Mouse (Mus musculus): ENCODE data around the gene Elp5.
"Not testable (repeated sequence)": the region's sequence is repeated elsewhere in the genome, so short reads cannot be mapped to it uniquely, and the experiment has no call there.

Gene Elp5

DNA sequence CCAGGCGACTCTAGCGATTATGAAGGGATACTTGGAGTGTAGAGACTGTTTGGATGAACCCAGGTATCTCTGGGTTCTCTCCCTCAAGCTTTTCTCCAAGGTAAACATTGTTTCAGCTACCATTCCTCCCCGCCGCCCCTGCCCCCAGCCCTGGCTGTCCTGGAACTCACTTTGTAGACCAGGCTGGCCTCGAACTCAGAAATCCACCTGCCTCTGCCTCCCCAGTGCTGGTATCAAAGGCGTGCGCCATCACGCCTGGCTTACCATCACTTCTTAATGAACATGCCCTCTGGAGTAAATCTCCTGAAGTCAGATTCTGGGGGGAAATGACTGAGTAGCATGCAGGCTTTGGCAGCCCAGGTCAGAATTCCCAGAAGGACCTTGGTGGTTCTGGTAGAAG, at the start of gene Elp5:
TSS of gene Elp5 (minus strand) at position 293 of the 400 bp plus-strand sequence.
- in situ Hi-C loops (cut with MseI, MboI) = no loop called here

DNA sequence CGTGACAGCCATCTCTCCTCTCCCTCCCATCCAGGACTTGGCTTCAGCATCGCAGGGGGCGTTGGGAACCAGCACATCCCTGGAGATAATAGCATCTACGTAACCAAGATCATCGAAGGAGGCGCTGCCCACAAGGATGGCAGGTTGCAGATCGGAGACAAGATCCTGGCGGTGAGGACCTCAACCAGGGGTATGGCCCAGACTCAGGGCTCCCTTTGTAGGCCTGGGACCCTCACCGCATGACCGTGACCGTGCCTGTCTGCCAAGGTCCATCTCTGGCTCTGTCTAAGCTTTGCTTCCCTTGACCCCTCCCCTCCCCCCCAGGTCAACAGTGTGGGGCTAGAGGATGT, 49.0 kb upstream of the Elp5 start:
- in situ Hi-C loops (cut with MseI, MboI) = no loop called here

DNA sequence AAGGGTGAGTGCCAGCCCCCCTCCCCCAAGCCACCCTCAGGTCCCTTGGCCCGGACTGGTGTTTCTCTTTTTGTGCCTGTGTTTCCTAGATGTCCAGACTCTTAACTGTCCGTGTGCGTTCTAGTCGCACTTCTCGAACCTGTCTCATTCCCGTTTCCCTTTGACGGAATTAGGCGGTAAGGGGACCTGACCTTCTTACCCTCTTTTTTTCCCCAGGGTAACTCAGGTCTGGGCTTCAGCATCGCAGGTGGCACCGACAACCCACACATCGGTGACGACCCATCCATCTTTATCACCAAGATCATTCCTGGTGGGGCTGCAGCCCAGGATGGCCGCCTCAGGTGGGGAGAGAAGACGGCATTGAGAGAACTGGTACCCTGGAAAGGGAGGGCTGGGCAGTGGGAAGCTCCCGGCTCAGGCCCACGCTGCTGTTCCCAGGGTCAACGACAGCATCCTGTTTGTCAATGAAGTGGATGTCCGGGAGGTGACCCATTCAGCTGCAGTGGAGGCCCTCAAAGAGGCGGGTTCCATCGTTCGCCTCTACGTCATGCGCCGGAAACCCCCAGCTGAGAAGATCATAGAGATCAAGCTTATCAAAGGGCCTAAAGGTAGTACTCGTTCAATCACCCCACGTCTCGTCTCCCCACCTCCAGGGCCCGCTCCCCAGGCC, 48.5 kb upstream of the Elp5 start:
- in situ Hi-C loops (cut with MseI, MboI) = no loop called here

DNA sequence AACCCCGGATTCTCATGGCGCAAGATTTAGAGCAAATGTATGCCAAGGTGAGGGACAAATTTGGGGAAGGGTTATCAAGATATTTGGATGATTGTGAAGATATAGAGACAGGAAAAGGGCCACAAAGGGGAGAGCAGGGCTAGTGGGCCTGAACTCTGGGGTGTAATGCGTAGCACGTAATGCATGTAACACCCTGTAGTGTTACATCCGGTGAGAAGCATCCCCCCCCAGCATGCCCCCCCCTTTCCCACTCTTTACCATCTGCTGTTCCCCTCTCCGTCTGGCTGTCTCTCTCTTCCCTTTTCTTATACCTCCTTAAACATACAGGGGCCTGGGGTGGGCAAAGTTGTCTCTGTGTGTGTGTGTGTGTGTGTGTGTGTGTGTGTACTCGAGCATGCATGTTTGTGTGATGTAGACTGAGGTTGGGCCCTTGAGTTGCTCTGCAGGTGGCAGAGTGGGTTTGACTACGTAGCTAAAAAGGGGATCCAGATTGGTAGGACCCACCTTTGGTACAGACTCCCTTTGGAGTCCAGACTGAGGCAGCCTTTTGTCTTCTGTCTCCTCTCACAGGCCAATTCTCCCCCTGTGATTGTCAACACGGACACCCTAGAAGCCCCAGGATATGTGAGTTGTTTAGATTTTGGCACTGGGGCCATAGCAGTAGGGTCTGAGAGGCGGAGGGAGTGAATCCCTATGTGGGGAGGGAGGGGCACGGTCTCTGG, 47.7 kb upstream of the Elp5 start:
- in situ Hi-C loops (cut with MseI, MboI) = no loop called here

DNA sequence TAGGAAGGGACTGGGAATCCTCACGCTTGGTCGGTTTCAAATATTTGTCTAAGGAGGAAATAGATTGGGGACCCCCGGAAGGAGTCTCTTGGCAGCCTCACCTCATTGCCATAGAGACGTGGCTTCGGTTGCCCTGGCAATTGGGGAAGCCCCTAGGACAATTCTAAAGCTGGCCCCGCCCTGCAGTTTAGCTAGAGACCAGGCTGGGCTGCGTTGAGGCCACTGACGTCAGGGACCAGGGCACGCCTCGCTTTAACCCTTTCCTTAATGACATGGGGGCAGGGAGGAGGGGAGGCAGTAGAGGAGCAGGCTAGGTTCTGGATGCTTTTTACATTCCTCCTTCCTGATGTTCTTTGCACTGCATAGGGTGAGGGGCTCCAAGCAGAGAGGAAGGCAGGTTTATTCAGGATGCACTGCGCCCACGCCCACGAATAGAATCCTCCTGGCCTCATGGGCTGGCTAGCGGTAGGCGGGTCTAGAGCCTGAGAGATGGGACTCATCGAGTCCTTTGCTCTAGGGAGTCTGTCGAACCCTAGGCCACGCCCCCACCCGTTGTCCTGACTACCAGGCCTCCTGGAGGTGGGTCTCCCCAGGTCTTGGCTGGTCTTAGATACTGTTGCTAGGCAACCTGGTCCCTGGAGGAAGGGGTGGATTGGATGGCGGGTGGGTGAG, 46.9 kb upstream of the Elp5 start:
- in situ Hi-C loops (cut with MseI, MboI) = no loop called here

DNA sequence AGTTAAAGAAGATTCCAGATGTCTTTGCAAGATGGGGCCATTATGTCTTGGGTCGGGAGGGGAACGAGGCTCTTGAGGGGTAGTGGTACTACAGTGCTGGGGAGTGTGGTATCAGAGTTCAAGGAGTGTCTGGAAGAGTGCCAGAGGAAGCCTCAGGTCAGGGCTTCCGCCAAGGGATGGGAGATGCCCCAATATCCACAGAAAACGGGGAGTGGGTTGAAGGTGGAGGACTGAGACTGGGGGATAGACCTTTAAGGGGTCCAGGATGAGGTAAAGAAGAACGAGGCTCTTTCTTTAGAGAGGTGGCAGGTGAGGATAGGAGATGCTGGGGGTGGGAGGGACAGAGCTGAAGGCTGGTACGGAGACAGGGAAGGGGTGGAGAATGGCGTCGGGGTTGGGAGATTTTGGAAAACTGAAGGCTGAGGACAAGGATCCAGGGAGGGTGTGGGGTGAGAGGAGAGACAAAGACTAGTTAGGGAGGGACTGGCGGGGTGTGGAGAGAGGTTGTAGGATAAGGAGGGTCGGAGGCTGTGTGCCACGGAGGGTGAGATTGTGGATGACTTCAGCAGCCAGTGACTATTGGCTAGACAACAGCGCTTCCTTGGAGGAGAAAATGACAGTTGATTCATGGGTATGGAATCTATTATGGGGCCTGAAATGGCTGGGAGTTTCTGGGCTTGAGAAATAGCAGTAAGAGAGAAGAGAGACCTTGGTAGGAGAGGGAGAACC, 46.2 kb upstream of the Elp5 start:
- in situ Hi-C loops (cut with MseI, MboI) = no loop called here

DNA sequence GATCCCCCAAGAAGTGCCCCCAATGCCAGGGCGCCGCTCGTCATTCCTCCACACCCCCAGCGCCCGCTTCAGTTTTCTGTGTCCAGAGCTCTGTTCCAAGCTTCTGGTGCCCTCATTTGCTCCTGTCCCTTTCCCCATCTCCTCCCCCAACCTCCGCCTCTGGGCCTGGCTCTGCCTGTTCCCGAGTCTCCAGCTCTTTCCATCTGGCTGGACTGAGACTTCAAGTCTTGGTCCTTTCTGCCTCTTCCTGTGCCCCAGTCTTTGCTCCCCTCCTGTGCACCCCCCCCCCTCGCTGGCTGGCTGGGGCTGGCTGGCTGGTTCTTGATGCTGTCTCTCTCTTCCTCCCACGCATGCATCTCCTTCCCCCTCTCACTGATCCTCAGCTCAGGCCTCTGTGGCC, 45.1 kb upstream of the Elp5 start:
- in situ Hi-C loops (cut with MseI, MboI) = no loop called here

DNA sequence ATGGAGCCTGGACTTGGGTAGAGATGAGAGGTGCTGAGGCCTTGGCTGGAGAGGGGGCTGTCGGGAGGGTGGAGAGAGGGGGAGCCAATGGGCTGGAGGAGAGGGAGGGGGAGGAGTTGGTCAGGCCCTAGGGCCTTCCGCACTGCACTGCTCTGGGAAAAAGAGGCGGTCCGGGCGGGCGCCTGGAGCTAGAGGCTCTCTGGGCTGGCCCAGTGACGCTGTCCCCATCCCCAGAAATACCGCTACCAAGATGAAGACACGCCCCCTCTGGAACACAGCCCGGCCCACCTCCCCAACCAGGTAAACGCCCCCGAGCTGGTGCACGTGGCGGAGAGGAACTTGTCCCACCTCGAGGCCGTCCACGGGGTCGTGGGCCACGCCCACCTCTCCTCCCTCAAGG, 44.4 kb upstream of the Elp5 start:
- in situ Hi-C loops (cut with MseI, MboI) = no loop called here

DNA sequence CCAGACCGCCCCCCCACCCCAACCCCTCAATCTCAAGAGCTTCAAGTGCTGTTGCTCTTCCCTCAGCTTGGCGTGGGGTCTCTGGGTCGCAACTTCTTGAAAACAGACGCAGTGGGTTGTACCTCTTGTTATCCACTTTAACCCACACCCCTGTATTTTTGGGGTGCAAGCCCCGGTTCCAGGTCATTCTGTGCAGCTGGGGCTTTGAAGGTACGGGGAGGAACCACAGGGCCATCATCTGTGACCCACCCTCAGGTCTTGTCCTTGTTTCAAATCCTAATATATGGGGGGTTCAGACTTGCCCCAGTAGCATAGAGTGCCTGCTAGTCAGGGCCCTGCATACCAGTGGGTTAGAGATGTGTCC, 41.8 kb upstream of the Elp5 start:
- in situ Hi-C loops (cut with MseI, MboI) = no loop called here

DNA sequence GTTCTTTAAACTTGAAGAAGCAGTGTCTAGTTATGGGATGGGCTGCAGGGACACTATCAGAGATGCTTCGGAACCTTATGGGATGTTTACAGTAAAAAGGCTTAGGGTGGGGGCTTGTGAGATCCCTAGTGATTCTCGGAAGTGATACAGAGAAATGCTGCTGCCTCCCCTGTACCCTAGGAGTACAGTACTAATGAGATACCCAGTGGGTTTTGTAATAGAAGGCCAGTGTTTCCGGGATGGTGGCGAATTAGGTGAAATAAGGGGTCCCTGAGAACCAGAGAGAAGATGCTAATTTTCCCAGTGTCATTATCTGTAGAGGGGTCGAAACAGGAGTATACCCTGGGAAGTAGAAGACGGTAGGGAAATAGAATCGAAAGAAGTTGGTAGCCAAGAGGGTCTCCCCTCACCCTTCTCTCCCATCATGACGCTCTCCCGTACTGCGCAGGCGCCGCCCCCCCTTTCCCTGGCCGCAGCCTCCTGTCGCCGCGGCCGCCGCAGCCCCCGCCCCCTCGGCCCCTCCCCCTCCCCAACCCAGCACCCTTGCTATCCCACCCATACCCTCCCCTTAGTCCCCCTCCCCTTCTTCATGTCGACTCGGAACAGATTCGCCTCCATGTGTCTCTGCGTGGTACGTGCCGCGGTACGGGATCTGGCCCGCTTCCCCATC, 41.3 kb upstream of the Elp5 start:
- in situ Hi-C loops (cut with MseI, MboI) = no loop called here

DNA sequence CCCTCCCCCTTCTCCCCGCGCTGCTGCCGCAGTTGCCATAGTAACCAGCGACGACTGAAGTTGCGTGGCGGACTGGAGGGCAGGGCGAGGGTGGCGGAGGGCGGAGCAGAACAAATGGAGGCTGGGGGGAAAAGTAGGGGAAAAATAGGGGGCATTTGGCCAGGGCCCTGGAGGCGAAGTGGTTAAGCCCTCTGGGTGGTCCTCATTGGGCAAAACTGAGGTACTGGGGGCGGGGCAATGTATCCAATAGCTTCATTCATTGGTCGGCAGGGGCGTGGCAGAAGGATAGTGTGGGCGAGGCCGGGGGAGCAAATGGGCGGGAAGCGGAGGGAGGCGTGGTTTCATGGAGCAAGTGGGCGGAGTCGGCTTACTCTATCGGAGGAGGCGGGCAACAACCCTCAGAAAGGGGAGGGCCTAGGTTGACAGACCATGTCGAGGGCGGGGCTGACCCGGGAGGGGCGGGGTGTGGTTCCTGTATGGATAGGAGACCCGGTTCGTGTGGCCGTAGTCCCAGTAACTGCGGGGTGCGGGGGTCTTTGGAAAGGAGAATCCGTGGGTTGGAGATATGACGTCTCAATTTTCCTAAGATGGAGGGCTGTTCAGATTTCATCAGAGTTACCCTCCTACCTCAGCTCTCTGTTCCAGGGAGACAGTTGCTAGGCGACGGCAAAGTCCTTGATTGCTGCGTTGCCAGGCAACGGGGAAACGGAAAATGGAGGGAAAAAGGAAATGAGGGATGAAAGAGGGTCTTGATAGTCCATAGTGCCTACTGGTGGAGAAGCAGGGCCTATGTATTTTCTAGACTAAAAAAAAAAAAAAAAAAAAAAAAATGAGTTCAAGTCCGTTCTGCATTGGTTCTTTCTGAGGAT, 39.2 kb upstream of the Elp5 start:
- in situ Hi-C loops (cut with MseI, MboI) = no loop called here

DNA sequence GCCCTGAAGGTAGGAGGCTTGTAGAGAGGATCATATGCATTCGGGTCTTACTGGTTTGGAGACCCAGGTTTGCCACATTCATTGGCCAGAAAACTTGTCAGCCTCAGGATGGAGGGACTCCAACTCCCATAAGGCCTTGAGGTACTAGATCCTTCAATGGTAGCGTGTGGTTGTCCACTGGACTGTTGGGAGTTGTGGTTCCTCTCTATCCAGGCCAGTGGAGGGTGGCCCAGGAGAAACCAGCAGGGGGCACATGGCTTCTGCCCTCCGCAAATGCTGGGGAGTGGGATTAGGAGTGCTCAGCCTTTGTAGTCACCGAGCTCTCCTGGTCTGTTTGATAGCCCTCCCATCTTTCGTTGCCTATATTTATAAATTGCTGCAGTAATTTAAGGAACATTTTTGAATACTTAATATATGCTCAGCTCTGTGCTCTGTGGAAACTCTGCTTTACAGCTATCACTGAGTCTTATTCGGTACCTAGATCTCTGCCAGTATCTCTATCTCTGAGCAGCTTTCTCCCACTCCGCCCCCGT, 38.5 kb upstream of the Elp5 start:
- in situ Hi-C loops (cut with MseI, MboI) = no loop called here

DNA sequence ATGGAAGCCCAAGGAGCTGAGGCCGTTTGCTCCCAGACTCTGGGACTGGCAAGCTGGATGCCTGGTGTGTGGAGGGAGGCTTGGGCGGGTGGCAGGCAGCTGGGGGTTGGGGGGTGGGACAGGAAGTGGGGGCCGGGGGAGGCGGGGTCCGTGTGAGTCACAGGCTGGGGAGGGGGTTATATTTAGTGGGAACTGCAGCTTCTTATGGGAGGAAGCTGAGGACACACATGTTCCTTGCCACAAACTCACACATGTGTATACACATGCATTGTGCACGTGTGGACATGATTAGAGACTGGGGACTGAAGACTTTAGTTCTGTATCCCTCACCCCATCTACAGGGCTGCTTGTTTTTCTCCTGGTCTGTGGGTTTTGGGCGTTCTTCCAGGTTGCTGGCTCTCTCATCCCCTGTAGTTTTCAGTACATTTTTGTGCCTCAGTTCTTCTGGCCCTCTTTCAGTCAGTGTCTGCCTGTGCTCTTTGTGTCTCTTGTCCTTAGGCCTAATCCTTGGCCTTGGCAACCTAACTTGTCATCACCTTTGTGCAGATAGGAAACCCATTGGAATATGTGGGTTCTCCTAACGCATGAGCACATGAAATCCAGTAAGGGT, 37.8 kb upstream of the Elp5 start:
- in situ Hi-C loops (cut with MseI, MboI) = no loop called here

DNA sequence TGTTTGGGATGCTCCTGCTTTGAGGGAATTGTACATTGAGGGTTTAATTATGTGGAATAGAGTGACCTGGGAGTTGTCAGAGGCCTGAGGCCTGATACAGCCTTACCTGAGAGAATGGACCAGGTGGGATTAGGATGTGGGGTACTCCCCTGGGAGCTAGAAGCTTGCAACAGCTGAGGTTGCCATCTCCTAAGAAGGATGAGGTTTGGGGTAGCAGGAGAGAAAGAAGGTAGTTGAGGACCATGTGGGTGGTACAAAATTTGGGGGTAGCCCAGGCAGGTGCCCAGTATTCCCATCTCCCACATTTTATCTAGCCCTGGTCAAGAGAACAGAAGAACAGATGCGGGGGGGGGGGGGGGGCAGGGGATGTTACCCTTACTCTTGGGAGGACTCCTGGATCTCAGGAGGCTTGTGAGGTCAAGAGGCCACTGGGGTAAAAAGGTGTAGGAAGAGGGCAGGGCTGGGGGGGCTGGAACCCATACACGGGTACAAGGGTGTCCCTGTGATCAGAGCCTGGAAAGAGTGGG, 37.2 kb upstream of the Elp5 start:
- in situ Hi-C loops (cut with MseI, MboI) = no loop called here

DNA sequence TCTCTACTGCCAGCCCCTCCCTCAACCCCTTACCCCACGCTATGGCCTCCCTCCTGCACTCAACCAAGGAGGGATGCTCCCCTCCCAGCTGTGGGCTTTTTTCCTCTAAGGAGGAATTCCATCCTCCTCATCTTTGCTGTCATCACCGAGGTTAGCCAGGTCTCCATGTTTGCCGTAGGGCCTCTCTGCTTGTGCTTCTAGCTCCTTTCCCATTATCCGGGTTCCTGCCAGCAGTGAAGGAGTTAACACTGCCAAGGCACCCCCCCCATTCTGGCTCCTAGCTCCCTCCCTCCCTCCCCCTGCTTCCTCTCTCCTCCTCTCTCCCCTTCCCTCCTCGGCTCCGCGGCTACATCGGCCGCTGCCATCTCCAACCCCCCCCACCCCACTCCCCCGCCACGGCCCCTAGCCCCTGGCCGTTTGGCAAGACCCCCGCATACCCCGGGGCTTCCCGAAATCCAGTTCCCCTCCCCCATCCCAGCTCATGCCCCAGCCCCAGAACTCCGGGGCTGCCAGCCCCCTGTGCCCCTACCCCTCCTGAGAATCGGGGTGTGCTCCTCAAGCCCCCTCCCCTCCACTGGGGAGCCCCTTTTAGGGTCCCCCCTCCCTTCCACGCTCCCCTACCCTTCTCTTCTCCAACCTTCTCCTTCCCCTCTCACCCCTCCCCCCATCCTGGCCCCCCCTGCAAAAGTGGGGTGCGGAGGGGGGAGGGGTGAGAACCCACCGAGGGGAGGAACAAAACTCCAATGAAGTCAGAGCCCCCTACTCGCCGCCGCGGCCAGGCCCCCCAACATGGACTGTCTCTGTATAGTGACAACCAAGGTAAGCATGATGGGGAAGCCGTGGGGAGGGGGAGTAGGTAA, 36.0 kb upstream of the Elp5 start:
- in situ Hi-C loops (cut with MseI, MboI) = no loop called here

DNA sequence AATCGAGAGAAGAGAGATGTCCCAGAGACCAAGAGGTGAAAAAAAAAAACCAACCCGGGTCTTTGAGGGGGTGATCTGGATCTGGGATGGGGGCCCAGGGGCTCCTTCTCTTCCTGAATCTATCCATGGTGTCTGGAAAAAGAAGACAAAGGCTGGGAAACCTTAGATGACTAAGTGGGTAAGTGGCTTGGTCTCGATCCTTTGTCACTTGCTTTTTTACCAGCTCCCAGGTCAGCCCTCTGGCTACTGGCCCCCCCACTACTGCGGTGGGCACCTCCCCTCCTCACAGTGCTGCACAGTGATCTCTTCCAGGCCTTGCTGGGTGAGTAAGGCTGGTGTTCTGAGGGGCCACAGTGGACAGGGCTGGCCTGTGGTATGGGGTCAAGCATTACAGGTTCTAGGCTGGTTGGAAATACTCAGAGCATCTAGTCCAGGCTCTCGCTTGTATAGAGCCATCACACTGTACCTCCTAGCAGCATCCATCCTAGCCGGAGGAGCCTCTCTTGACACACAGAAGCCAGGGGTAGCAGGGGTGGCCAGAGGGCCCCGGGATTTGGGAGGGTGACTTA, 35.0 kb upstream of the Elp5 start:
- in situ Hi-C loops (cut with MseI, MboI) = no loop called here

DNA sequence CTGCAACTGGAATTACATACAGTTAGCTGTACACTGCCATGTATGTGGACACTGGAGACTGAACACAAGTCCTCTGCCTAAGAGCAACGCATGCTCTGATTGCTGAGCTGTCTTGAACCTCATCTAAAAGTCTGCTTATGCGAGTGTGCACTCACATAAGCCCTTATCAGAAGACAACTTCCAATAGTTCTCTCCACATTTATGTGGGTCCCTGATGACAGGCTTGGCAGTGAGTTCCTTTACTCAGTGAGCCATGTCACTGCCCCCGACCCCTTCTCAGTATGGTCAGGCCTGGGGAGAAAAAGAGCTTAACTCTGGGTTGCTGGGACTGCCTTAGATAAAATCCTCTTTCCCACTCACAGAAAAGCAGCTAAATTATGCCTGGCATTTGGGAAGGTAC, 34.4 kb upstream of the Elp5 start, which contains the start of gene Dlg4:
TSS of gene Dlg4 (plus strand) at position 274 of the 400 bp plus-strand sequence.
- in situ Hi-C loops (cut with MseI, MboI) = no loop called here

DNA sequence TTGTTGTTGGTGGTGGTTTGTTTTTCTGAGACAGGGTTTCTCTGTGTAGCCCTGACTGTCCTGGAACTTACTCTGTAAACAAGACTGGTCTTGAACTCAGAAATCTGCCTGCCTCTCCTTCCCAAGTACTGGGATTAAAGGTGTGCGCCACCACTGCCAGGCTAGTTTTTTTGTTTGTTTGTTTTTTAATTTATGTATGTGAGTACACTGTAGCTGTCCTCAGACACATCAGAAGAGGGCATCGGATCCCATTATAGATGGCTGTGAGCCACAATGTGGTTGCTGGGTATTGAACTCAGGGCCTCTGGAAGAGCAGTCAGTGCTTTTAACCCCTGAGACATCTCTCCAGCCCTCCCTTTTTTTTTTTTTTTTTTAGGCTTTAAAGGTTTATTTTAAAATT, 33.9 kb upstream of the Elp5 start:
- in situ Hi-C loops (cut with MseI, MboI) = not testable (repeated sequence)

DNA sequence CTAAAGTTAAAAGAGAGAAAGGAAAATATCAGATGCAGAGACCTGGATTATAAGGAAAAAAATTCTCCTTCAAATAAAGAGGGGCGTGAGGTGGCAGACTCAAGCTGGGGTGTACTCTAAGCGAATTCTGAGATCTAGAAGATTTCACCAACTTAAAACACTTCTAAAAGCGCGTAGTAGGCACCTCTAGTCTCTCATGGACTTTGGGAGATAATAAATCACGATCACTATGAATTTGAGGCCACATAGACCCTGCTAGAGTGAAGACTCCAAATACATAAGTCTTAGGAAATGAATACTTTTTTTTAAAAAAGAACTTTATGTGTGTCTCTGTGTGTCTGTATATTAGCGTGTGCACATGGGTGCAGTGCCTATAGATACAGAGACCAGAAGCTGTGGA, 33.4 kb upstream of the Elp5 start:
- in situ Hi-C loops (cut with MseI, MboI) = no loop called here

All from mouse trophoblast stem cell (cell line).